Mouse (Mus musculus) activated CD4-positive, CD25-positive, alpha-beta regulatory T cell, adult 4 months (primary cell): ENCODE results near the gene Mta1. TPM values are rescaled to one million over a fixed set of nuclear protein-coding genes. Genes with fewer than 3 reads are reported as not detected.

Experiments
- ATAC-seq: one replicate; pipeline ENCODE4 v1.8.0; 2017
- polyA plus RNA-seq, 2 experiments: library from polyadenylated mRNA; unstranded; fragments of 100-300 nt; shearing (Covaris generic); gene quantifications; one replicate each; pipeline ENCODE4 v1.2.1; 2017

Mta1 gene
- polyA plus RNA-seq: 10 to 100 TPM; 12.9 to 16.0 TPM

DNA sequence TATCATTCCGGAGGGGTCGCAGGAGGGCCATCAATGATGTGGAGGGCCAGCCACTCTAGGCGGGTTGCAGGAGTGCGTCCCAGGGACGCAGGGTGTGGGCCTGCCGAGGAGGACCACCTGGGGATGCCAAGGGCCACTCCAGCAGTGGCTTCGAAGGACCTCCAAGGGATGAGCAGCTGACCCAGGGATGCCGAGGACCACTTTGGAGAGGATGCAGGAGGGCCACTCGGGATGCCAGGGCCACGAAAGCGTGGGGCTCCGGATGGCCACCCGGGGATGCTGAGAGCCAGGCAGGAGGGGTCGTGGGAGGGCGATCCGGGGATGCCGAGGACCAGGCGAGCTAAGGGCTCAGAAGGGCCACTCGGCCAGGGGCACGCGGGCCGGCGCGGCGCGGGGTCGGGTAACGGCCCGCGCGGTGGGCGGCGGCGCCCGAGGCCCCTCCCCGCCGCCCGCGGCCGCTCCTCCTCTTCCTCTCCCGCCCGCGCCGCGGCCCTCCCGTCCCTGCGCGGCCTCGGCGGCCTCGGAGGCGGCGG lies at the start of gene Mta1:
Gene Mta1 (plus strand): TSS at position 530 of the 533 bp plus-strand sequence.
- peak; percentile 58 for ATAC-seq

GRCm38 (mm10) chr12:113049836-113050235 lies 48.2 kb upstream of the Mta1 start:
- peak; percentile 81 for ATAC-seq

GRCm38 (mm10) chr12:113050671-113051070 lies 47.4 kb upstream of the Mta1 start:
- ATAC-seq: no peak

GRCm38 (mm10) chr12:113051628-113052403 lies 46.3 kb upstream of the Mta1 start:
- no peak for ATAC-seq

- no peak for ATAC-seq
Measured at GRCm38 (mm10) chr12:113056089-113056488, 42.0 kb upstream of the Mta1 start.

DNA sequence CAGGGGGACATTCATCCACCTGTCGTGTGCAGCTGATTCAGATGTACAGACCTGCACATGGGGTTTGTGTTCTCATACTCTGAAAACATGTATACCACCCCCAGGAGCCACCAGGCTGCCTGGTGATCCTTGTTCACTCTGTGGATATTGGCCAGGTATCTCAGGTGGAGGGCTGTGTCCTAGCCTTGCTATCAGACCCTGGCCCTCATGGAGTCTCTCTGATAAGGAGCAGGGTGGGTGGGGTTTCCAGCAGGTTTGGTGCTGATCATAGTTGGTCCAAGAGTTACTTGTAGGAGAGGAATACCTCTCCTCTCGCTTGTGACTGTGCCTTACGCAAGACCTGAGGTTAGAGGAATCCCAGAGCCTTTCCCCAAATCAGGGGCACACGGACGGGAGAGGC lies 37.9 kb upstream of the Mta1 start:
- ATAC-seq: no peak

GRCm38 (mm10) chr12:113061606-113062005 lies 36.5 kb upstream of the Mta1 start:
- ATAC-seq: no peak

DNA sequence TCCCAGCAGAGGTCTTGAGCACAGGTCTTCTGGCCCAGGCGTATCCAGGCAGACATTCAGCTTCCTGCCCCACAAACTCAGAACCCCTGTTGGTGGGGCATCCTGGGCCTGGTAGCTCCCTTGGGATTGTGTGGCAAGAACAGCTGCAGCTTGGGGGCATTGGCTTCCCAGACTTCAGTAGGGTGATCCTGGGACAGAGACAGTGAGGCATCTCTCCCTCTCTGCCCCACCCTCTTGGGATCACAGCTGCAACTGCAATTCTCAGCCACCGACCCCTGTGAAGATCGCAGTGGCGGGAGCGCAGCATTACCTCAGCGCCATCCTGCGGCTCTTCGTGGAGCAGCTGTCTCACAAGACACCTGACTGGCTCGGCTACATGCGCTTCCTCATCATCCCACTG lies 35.9 kb upstream of the Mta1 start:
- ATAC-seq: no peak

DNA sequence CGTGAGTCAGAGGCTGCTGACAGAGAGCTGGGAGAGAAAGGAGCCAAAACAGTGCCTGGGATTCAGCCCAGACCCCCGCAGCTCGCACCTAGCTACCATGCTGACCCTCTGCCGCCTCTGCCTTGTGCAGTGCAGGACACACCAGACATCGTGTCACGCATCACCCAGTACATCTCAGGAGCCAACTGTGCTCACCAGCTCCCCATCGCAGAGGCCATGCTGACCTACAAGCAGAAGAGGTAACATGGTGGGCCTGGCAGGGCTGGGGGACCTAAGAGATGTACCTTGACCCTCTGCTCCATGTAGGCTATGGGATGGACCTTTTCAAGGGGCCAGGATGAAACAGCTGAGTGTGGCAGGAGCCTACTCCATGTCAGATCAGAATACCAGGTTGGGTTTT lies 34.4 kb upstream of the Mta1 start:
- ATAC-seq: no peak

GRCm38 (mm10) chr12:113068002-113068401 lies 30.1 kb upstream of the Mta1 start:
- ATAC-seq: no peak

GRCm38 (mm10) chr12:113069389-113069788 lies 28.7 kb upstream of the Mta1 start:
- ATAC-seq: no peak

- ATAC-seq: no peak
Measured at GRCm38 (mm10) chr12:113071321-113071720, 26.8 kb upstream of the Mta1 start.

- no peak for ATAC-seq
Measured at GRCm38 (mm10) chr12:113071827-113072226, 26.3 kb upstream of the Mta1 start.

GRCm38 (mm10) chr12:113073420-113074328 lies 24.4 kb upstream of the Mta1 start:
- ATAC-seq: peak; percentile 4

DNA sequence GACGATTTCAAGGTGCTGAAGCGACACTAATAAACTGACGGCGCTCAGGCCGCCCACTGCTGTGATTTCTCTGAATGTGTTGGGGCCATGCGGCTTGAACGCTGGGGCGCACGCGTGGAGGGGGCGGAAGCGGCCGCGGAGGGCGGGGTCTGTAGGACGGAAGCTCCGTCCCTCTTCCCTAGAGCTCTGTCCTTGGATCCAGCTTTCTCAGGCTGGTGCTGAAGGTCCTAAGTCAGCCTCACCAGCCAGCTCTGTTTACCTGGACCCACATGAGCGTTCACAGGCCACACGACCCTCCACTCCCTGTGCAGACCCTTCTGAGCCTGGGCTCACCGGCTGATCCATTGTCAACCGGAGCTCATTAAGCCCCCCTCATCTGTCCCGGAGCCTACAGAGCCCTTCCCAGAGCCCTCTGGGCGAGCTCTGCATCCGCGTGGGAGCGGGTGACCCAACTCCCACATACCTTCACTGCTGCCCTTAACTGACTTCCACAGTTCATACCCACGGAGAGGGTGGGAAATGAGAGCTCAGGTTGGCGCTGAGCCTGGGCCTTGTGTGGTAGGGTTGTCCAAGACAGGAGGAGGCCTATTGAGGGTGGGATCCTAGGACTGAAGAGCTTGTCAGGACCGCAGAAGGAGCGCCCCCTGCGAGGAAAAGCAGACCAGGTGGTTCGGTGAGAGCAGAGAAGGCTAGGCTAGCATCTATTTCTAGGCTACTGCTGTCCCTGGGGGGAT lies 23.6 kb upstream of the Mta1 start, which contains the start of gene Tex22:
Gene Tex22 (plus strand): TSS at position 174 of the 734 bp plus-strand sequence.
- peak; percentile 76 for ATAC-seq

DNA sequence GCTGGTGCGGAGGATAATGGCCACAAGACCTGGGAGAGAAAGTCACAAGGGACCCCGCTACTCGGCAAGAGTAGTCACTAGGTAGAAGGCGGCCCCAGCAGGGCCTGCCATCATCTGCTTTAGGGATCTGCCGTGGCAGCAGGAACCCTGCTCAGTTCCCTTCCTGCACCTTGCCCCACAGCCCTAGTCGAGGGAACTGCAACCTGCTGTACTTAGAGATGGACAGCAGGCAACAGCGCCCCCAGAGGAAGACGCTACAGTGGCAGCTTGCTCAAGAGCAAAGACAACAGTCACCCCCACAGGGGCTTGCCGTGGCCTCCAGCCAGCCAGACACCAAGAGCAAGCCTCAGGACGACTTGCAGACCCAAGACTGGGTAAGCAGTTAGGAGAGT lies 23.0 kb upstream of the Mta1 start:
- peak; percentile 89 for ATAC-seq

DNA sequence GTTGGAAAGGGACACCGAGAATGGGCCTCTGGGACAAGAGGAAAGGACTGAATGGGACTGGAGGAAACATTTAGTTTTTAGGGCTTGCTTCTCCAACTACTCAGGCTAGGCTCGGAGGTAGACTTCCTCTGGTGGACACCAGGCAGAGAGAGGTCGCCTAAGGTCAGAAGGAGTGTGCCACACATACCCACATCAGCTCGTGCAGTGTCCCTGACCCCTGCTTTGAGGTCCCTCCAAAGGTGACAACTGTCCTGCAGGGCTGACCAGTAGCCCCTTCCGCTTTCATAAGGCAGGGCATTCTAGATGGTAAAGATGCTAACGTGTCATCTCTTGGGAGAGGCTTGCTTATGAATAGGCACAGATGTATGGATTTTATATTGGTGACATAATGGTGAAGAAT lies 22.6 kb upstream of the Mta1 start:
- no peak for ATAC-seq

GRCm38 (mm10) chr12:113087276-113087675 lies 10.8 kb upstream of the Mta1 start:
- no peak for ATAC-seq

- ATAC-seq: no peak
Measured at GRCm38 (mm10) chr12:113088026-113088425, 10.1 kb upstream of the Mta1 start.

DNA sequence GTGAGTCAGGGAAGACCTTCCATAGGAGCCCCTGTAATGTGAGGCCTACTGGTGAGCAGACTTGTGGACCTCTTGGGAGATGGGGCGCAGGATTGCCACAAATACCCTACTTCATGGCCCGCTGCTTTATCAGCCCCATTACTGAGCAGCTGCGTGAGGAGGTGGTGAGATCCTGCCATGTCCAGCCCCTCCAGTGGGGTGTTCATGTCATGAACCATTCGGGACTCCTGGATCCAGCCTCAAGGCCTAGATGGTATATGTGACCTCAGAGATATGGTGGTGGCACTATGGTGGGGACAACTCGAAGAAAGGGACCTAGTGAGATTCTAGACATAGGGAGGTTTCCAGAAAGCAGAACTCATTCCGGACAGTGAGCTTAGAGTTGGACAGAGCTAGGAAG lies 9.0 kb upstream of the Mta1 start:
- no peak for ATAC-seq

- ATAC-seq: no peak
Measured at GRCm38 (mm10) chr12:113090053-113090452, 8.0 kb upstream of the Mta1 start.

DNA sequence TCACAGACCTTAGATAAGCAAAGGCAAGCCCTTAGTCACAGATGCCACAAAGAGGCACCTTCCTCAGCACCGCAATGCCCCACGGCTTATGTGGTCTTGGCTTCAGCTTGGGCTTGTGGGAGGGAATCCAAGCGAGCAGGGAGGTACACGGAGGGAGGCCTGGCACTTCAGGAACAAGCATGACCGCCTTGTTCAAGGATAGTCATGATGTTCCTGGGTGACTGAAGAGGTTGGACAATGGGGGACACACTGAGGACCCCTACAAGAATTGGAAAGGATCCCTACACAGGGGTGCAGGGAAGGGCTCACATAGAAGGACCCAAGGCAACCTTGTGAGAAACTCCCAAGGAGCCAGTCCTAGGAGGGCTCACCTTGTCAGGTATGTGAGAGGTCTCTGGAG lies 1.0 kb upstream of the Mta1 start:
- no peak for ATAC-seq
